Comparison of ENCODE assay signal across 9 mouse cellular contexts in the genomic region with DNA sequence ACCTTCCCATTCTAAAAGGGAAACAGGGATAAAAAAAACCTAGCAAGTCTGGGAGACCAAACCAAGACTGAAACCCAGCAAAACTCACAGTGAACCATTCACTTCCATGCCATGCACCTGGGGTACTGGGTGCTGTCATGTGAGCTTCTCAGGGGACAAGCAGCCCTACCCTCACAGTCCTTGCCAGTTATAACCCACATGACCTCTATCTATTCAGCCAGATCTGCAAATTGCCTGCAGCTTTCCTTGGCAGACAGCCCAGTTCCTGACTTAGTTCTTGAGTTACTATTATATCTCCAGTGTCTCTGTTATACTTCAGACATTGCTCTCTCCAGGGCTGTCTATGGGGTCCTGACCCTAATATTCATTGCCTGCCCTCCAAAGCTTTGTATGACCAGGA.
DNase-seq lines count a peak whose midpoint lies in the region; ATAC-seq and TF ChIP-seq lines count a peak whose summit lies in the region.
"Had no signal": no experiment of that assay in that cellular context is flagged by ENCODE, and none has a peak within 500 bp of the region (broad histone marks: within the 10 kb centered on the region; RNA-seq: fewer than 3 reads in every experiment).

No protein-coding gene starts in this region.

- peaks cover 21% of the 10 kb centered on the region for H3K4me1 ChIP-seq in heart, embryonic 15.5 days (replicated peaks)
- 0 out of 2 replicates have a peak, but pooled peaks cover 9% of the 10 kb centered on the region for H3K4me1 ChIP-seq in hindbrain, postnatal 0 days (ENCODE audit: insufficient read depth, low read length)

- H3K4me3 ChIP-seq in heart, embryonic 15.5 days, result no peak overlapping the region
- no peak overlapping the region for H3K4me3 ChIP-seq in hindbrain, postnatal 0 days (ENCODE audit: low read length)

- H3K36me3 ChIP-seq in heart, embryonic 15.5 days, result no peaks in the 10 kb centered on the region
- no peaks in the 10 kb centered on the region for H3K36me3 ChIP-seq in hindbrain, postnatal 0 days (ENCODE audit: insufficient read depth, low read length)

- H3K27ac ChIP-seq in heart, embryonic 15.5 days, result peak overlapping the region; percentile 43
- H3K27ac ChIP-seq in hindbrain, postnatal 0 days, result no peak overlapping the region

- H3K9ac ChIP-seq in heart, embryonic 15.5 days, result no peak overlapping the region
- no peak overlapping the region for H3K9ac ChIP-seq in hindbrain, postnatal 0 days (replicated peaks; ENCODE audit: low read length)

- TF ChIP-seq CTCF in hindbrain, postnatal 0 days (IDR thresholded peaks at IDR 0.05; ENCODE audit: low read depth), result no peak

- no peaks in the 10 kb centered on the region for H3K9me3 ChIP-seq in heart, embryonic 15.5 days (replicated peaks)
- H3K9me3 ChIP-seq in hindbrain, postnatal 0 days (ENCODE audit: low read length), result no peaks in the 10 kb centered on the region

- no peaks in the 10 kb centered on the region for H3K27me3 ChIP-seq in heart, embryonic 15.5 days
- H3K27me3 ChIP-seq in hindbrain, postnatal 0 days (ENCODE audit: insufficient read depth, low read length), result no peaks in the 10 kb centered on the region

- ATAC-seq in heart, embryonic 15.5 days (replicated peaks; ENCODE audit: insufficient number of reproducible peaks, insufficient read depth, low FRiP score, low read depth), result 0 out of 2 replicates have a peak, but pooled peaks have one; percentile 24
- ATAC-seq in hindbrain, postnatal 0 days, result no peak

- no peak overlapping the region for H3K4me2 ChIP-seq in heart, embryonic 15.5 days
- H3K4me2 ChIP-seq in hindbrain, postnatal 0 days (ENCODE audit: low read depth, low read length), result no peak overlapping the region

- DNase-seq in cerebellum, postnatal 14 days, result peak; percentile 26 to 36
- no peak for DNase-seq in cerebellum, postnatal 36 days
- peak; percentile 28 for DNase-seq in 416B (ENCODE audit: low read depth)
- peak; percentile 13 to 39 for DNase-seq in kidney, postnatal 4 days
- no peak for DNase-seq in hindbrain, postnatal 0 days (ENCODE audit: low spot score)
- DNase-seq in layer of hippocampus, adult 9-10 months (ENCODE audit: low spot score), result no peak
- no peak for DNase-seq in MN1 (ENCODE audit: low spot score)
- DNase-seq: lung, adult 18-20 months had no signal

Comparison
In these comparisons a context has a peak if more than half of its experiments do, and no peak if none do; other contexts are left out.
1. DNase-seq: peak in cerebellum, postnatal 14 days (2 of 2), 416B (single experiment) and kidney, postnatal 4 days (2 of 2); none in cerebellum, postnatal 36 days (0 of 2), hindbrain, postnatal 0 days (single experiment), layer of hippocampus, adult 9-10 months (single experiment) and MN1 (single experiment).